Mouse (Mus musculus) right cerebral cortex, adult 2 months (tissue): Measurements from ENCODE around the gene Bcl2l2.

Experiments used
- DNase-seq, 2 experiments: peaks; one replicate each; pipeline ENCODE4 v3.0.0; 2021 to 2022; ENCODE audit warnings: low spot score in 2 of 2

Bcl2l2 gene

GRCm38 (mm10) chr14:54936831-54937160 is 53.6 kb downstream of the Bcl2l2 start:
- no peak for DNase-seq

- no peak for DNase-seq
These were observed 54.4 kb downstream of the Bcl2l2 start for GRCm38 (mm10) chr14:54937361-54938182.
